ENCODE assay signal across 25 mouse cellular contexts in the genomic region with DNA sequence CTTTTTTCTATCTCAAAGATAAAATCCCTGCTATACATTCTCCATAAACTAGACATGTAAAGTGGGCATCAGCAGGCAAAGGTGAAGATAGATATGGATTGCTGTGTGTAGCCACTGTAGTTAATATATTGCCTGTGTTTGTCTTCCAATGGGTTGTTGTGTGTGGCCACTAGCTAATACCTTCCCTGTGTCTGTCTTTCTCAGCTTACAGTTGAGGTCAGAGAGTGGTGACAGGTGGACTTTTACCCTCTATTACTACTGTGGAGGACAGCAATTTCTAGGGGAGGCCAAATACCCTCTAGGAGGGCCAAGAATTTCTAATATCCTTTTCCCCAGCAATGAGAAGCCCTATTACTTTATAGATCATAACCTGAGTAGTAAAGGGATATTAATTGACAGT. TPM values are rescaled to one million over a fixed set of nuclear protein-coding genes. Genes with fewer than 3 reads are reported as not detected.
"Had no signal": no experiment of that assay in that cellular context is flagged by ENCODE, and none has a peak within 500 bp of the region (broad histone marks: within the 10 kb centered on the region; RNA-seq: fewer than 3 reads in every experiment).

No protein-coding gene starts in this region.

- ATAC-seq: hindbrain, postnatal 0 days; inflammation-experienced regulatory T-cells, adult 6 months; lung, postnatal 0 days; midbrain, embryonic 15.5 days had no signal

- DNase-seq: layer of hippocampus, adult 9-11 months; layer of hippocampus, postnatal 36 days; lung, embryonic 14.5 days; right cerebral cortex, adult 18-20 months; right cerebral cortex, postnatal 14 days; right cerebral cortex, postnatal 4 days; thymus, adult 2 months; thymus, postnatal 14 days; thymus, postnatal 4 days had no signal

- H3K36me3 ChIP-seq: liver, embryonic 15.5 days; midbrain, embryonic 12.5 days; midbrain, embryonic 15.5 days; neural tube, embryonic 12.5 days; neural tube, embryonic 15.5 days had no signal

- H3K4me3 ChIP-seq: layer of hippocampus, adult 2 months; left cerebral cortex, adult 2 months; liver, embryonic 15.5 days; midbrain, embryonic 12.5 days; midbrain, embryonic 15.5 days; neural tube, embryonic 12.5 days; neural tube, embryonic 15.5 days had no signal

- H3K9me3 ChIP-seq: liver, embryonic 15.5 days; midbrain, embryonic 12.5 days; midbrain, embryonic 15.5 days; neural tube, embryonic 12.5 days; neural tube, embryonic 15.5 days had no signal

- H3K4me2 ChIP-seq: liver, embryonic 11.5 days; liver, embryonic 15.5 days; lung, embryonic 14.5 days; midbrain, embryonic 12.5 days; midbrain, embryonic 15.5 days; neural tube, embryonic 12.5 days; neural tube, embryonic 15.5 days had no signal

- H3K9ac ChIP-seq: liver, embryonic 15.5 days; lung, embryonic 14.5 days; midbrain, embryonic 12.5 days; midbrain, embryonic 15.5 days; neural tube, embryonic 12.5 days; neural tube, embryonic 15.5 days had no signal

- H3K27me3 ChIP-seq: liver, embryonic 15.5 days; midbrain, embryonic 12.5 days; midbrain, embryonic 15.5 days; neural tube, embryonic 12.5 days; neural tube, embryonic 15.5 days had no signal

- H3K4me1 ChIP-seq: liver, embryonic 15.5 days; midbrain, embryonic 12.5 days; midbrain, embryonic 15.5 days; neural tube, embryonic 12.5 days; neural tube, embryonic 15.5 days had no signal

- H3K27ac ChIP-seq: hindbrain, postnatal 0 days; layer of hippocampus, adult 2 months; left cerebral cortex, adult 2 months; liver, embryonic 15.5 days; macrophage; midbrain, embryonic 12.5 days; midbrain, embryonic 15.5 days; neural tube, embryonic 12.5 days; neural tube, embryonic 15.5 days; stomach, postnatal 0 days had no signal

RNA-seq across cellular contexts. Expression of a gene that starts 8.5 kb away (rescaled TPM):
- polyA plus RNA-seq: hindbrain, postnatal 0 days; limb, embryonic 11.5 days; limb, embryonic 14.5 days; liver, embryonic 11.5 days; lung, embryonic 14.5 days; midbrain, embryonic 12.5 days; midbrain, embryonic 15.5 days; neural tube, embryonic 12.5 days; neural tube, embryonic 15.5 days; stomach, embryonic 14.5 days had no signal

RNA-seq across cellular contexts. Expression of a gene that starts 38.4 kb away (rescaled TPM):
- polyA plus RNA-seq: macrophage had no signal
